ENCODE assay signal across 8 mouse cellular contexts in genomic region chr15:85896284-85896683, GRCm38 (mm10). TPM values are rescaled to one million over a fixed set of nuclear protein-coding genes. Genes with fewer than 3 reads are reported as not detected.
DNase-seq lines count a peak whose midpoint lies in the region; ATAC-seq and TF ChIP-seq lines count a peak whose summit lies in the region.

No protein-coding gene starts in this region.

- no peak overlapping the region for H3K4me3 ChIP-seq in kidney, embryonic 14.5 days (ENCODE audit: low read length)
- no peak overlapping the region for H3K4me3 ChIP-seq in liver, embryonic 11.5 days (ENCODE audit: low read depth, low read length)
- H3K4me3 ChIP-seq in neural tube, embryonic 14.5 days (ENCODE audit: low read depth, low read length) = no peak overlapping the region
- H3K4me3 ChIP-seq in testis, adult 2 months (ENCODE audit: control insufficient read depth, low read depth, low read length) = no peak overlapping the region

- H3K9ac ChIP-seq in kidney, embryonic 14.5 days (ENCODE audit: low read depth, low read length) = no peak overlapping the region
- no peak overlapping the region for H3K9ac ChIP-seq in liver, embryonic 11.5 days (ENCODE audit: low read depth, low read length)
- H3K9ac ChIP-seq in neural tube, embryonic 14.5 days (replicated peaks; ENCODE audit: low read depth, low read length) = no peak overlapping the region

- ATAC-seq in kidney, embryonic 14.5 days (ENCODE audit: low FRiP score, low TSS enrichment) = peak; percentile 60
- ATAC-seq in liver, embryonic 11.5 days (replicated peaks; ENCODE audit: low FRiP score) = peak; percentile 30; the same call in 1 of the 2 replicates
- ATAC-seq in neural tube, embryonic 14.5 days (ENCODE audit: low read depth) = peak; percentile 21; the same call in 1 of the 2 replicates

- peak; percentile 91; the same call in 1 of the 2 replicates for TF ChIP-seq CTCF in testis, adult 2 months (IDR thresholded peaks at IDR 0.05; ENCODE audit: control insufficient read depth, insufficient read depth, insufficient replicate concordance, low read depth, low read length)

- TF ChIP-seq POLR2A in testis, adult 2 months (IDR thresholded peaks at IDR 0.05; ENCODE audit: control insufficient read depth, low read depth, low read length) = no peak

- no peaks in the 10 kb centered on the region for H3K4me1 ChIP-seq in kidney, embryonic 14.5 days (ENCODE audit: control insufficient read depth, insufficient read depth, low read length)
- H3K4me1 ChIP-seq in liver, embryonic 11.5 days (replicated peaks; ENCODE audit: control insufficient read depth, insufficient read depth, low read length) = no peaks in the 10 kb centered on the region
- peaks cover 18% of the 10 kb centered on the region for H3K4me1 ChIP-seq in neural tube, embryonic 14.5 days (ENCODE audit: control insufficient read depth, insufficient read depth, low read length)
- H3K4me1 ChIP-seq in testis, adult 2 months (ENCODE audit: control insufficient read depth, insufficient read depth, low read length) = no peaks in the 10 kb centered on the region

- 15% methylated on average over 8 of the region's 8 CpGs for WGBS in kidney, embryonic 14.5 days
- WGBS in liver, embryonic 11.5 days = 28% methylated on average over 8 of the region's 8 CpGs
- WGBS in neural tube, embryonic 14.5 days = 17% methylated on average over 8 of the region's 8 CpGs

- no peak overlapping the region for H3K4me2 ChIP-seq in kidney, embryonic 14.5 days (replicated peaks; ENCODE audit: low read depth, low read length)
- no peak overlapping the region for H3K4me2 ChIP-seq in liver, embryonic 11.5 days
- H3K4me2 ChIP-seq in neural tube, embryonic 14.5 days (ENCODE audit: low read depth, low read length) = no peak overlapping the region

- no peak overlapping the region for H3K27ac ChIP-seq in kidney, embryonic 14.5 days (ENCODE audit: low read depth, low read length)
- no peak overlapping the region for H3K27ac ChIP-seq in liver, embryonic 11.5 days (ENCODE audit: low read depth, low read length)
- H3K27ac ChIP-seq in neural tube, embryonic 14.5 days (ENCODE audit: low read depth, low read length) = no peak overlapping the region
- H3K27ac ChIP-seq in testis, adult 2 months (ENCODE audit: control insufficient read depth, insufficient read depth, low read depth, low read length) = no peak overlapping the region

- no peaks in the 10 kb centered on the region for H3K27me3 ChIP-seq in kidney, embryonic 14.5 days (ENCODE audit: control insufficient read depth, insufficient read depth, low read length)
- no peaks in the 10 kb centered on the region for H3K27me3 ChIP-seq in liver, embryonic 11.5 days (replicated peaks; ENCODE audit: control insufficient read depth, insufficient read depth, low read length)
- no peaks in the 10 kb centered on the region for H3K27me3 ChIP-seq in neural tube, embryonic 14.5 days (ENCODE audit: control insufficient read depth, insufficient read depth, low read length)
- H3K27me3 ChIP-seq in testis, adult 2 months (ENCODE audit: control insufficient read depth, insufficient read depth, low read length) = no peaks in the 10 kb centered on the region

- no peaks in the 10 kb centered on the region for H3K9me3 ChIP-seq in kidney, embryonic 14.5 days (ENCODE audit: control insufficient read depth, low read length)
- H3K9me3 ChIP-seq in liver, embryonic 11.5 days (ENCODE audit: control insufficient read depth, low read length) = no peaks in the 10 kb centered on the region
- H3K9me3 ChIP-seq in neural tube, embryonic 14.5 days (ENCODE audit: control insufficient read depth, low read length) = no peaks in the 10 kb centered on the region

- H3K36me3 ChIP-seq in kidney, embryonic 14.5 days (ENCODE audit: control insufficient read depth, insufficient read depth, low read length) = peaks cover 66% of the 10 kb centered on the region
- H3K36me3 ChIP-seq in liver, embryonic 11.5 days (ENCODE audit: control insufficient read depth, insufficient read depth, low read length) = peaks cover 34% of the 10 kb centered on the region
- peaks cover 30% of the 10 kb centered on the region for H3K36me3 ChIP-seq in neural tube, embryonic 14.5 days (ENCODE audit: control insufficient read depth, insufficient read depth, low read length)
- H3K36me3 ChIP-seq in testis, adult 2 months (ENCODE audit: control insufficient read depth, insufficient read depth, low read length) = no peaks in the 10 kb centered on the region; the same call in 1 of the 2 replicates

- peak; percentile 71 for DNase-seq in ovary, postnatal 10 days (ENCODE audit: low spot score)
- DNase-seq in ovary, adult 18-20 months (ENCODE audit: low spot score) = no peak
- peak; percentile 88 to 90 for DNase-seq in cerebellum, postnatal 36 days
- DNase-seq in gastrocnemius, adult 8-10 months (ENCODE audit: low spot score in 2 of 2) = peak; percentile 46 to 52
- DNase-seq in liver, embryonic 11.5 days (ENCODE audit: low spot score) = peak; percentile 76

RNA-seq across cellular contexts. Expression of gene Trmu, which starts 17.2 kb away (rescaled TPM):
- 10 to 100 TPM in 2 of 4 experiments, 1 to 10 TPM in 2; 7.7 to 14.1 (median 9.8) TPM for total RNA-seq in gastrocnemius, adult 8-10 months (2022)
- 28.4 and 38.3 TPM in 2 replicates for polyA plus RNA-seq in kidney, embryonic 14.5 days (2014; fragmentation: Nextera tagmentation; extraction: Ambion mirVana)
- polyA plus RNA-seq in liver, embryonic 11.5 days (2014; fragmentation: Nextera tagmentation; extraction: Ambion mirVana) = 34.0 and 35.0 TPM in 2 replicates
- 34.2 TPM in 2 replicates for polyA plus RNA-seq in neural tube, embryonic 14.5 days (2014; fragmentation: Nextera tagmentation; extraction: Ambion mirVana)
- polyA plus RNA-seq in testis, adult 2 months (2012; rRNA removed) = 20.1 TPM in 2 replicates

RNA-seq across cellular contexts. Expression of gene Gtse1, which starts 36.7 kb away (rescaled TPM):
- total RNA-seq in gastrocnemius, adult 8-10 months (2022) = under 1 TPM in 1 of 4 experiments, not detected in 3; 0.13 TPM
- 26.6 and 32.3 TPM in 2 replicates for polyA plus RNA-seq in kidney, embryonic 14.5 days (2014; fragmentation: Nextera tagmentation; extraction: Ambion mirVana)
- 38.8 and 42.5 TPM in 2 replicates for polyA plus RNA-seq in liver, embryonic 11.5 days (2014; fragmentation: Nextera tagmentation; extraction: Ambion mirVana)
- 2.3 and 2.4 TPM in 2 replicates for polyA plus RNA-seq in neural tube, embryonic 14.5 days (2014; fragmentation: Nextera tagmentation; extraction: Ambion mirVana)
- 9.5 and 9.9 TPM in 2 replicates for polyA plus RNA-seq in testis, adult 2 months (2012; rRNA removed)
